Mouse (Mus musculus): ENCODE results near the gene Cfap65. TPM values are rescaled to one million over a fixed set of nuclear protein-coding genes. Genes with fewer than 3 reads are reported as not detected.
A peak's percentile ranks its signal among the peaks of the same experiment; 100 is the strongest.

Cfap65 gene
- polyA plus RNA-seq, 1 experiment from 2014 or later: 1.2 TPM

MicroRNAs encoded within 50 kb of the gene (microRNA counts, 519-probe panel; counts per million panel counts)
- microRNA mmu-miR-375: 1,728 counts per million, percentile 10 among the panel's probes with 10 or more counts

Small RNA genes within 50 kb of the gene (microRNA-seq; reads per million reads assigned to microRNA genes)
- 1,311 reads per million, percentile 77 among the genes with 10 or more reads in this experiment for gene Mir375 (ENCODE audit: borderline number of aligned reads)

Other genes with a start within 250 kb of the Cfap65 start
- gene Cyp27a1, start 222.0 kb downstream of the Cfap65 start, polyA plus RNA-seq (2014; fragmentation: Nextera tagmentation; extraction: Ambion mirVana): 9.0 and 9.7 TPM in 2 replicates
- 4.5 and 6.4 TPM in 2 replicates for gene Prkag3, start 186.4 kb downstream of the Cfap65 start, polyA plus RNA-seq (2014; fragmentation: Nextera tagmentation; extraction: Ambion mirVana)
- 16.1 and 23.1 TPM in 2 replicates for gene Wnt6, start 163.7 kb downstream of the Cfap65 start, polyA plus RNA-seq (2014; fragmentation: Nextera tagmentation; extraction: Ambion mirVana)
- gene Wnt10a, start 144.1 kb downstream of the Cfap65 start, polyA plus RNA-seq (2014; fragmentation: Nextera tagmentation; extraction: Ambion mirVana): 6.1 and 6.7 TPM in 2 replicates
- 0.60 and 0.79 TPM in 2 replicates for gene Cdk5r2, start 80.7 kb downstream of the Cfap65 start, polyA plus RNA-seq (2014; fragmentation: Nextera tagmentation; extraction: Ambion mirVana)
- gene Fev, start 50.2 kb downstream of the Cfap65 start, polyA plus RNA-seq (2014; fragmentation: Nextera tagmentation; extraction: Ambion mirVana): not detected in 2 replicates
- gene Cryba2, start 42.5 kb downstream of the Cfap65 start, polyA plus RNA-seq (2014; fragmentation: Nextera tagmentation; extraction: Ambion mirVana): not detected in 2 replicates
- gene Ihh, start 16.1 kb upstream of the Cfap65 start, polyA plus RNA-seq (2014; fragmentation: Nextera tagmentation; extraction: Ambion mirVana): 2.0 and 2.2 TPM in 2 replicates
- gene Nhej1, start 189.6 kb upstream of the Cfap65 start, polyA plus RNA-seq (2014; fragmentation: Nextera tagmentation; extraction: Ambion mirVana): 10.3 and 11.5 TPM in 2 replicates
- 0.08 and 0.13 TPM in 2 replicates for gene Slc23a3, start 198.3 kb upstream of the Cfap65 start, polyA plus RNA-seq (2014; fragmentation: Nextera tagmentation; extraction: Ambion mirVana)
- 35.9 and 41.4 TPM in 2 replicates for gene Cnppd1, start 207.1 kb upstream of the Cfap65 start, polyA plus RNA-seq (2014; fragmentation: Nextera tagmentation; extraction: Ambion mirVana)
- 49.3 and 51.4 TPM in 2 replicates for gene Retreg2, start 207.2 kb upstream of the Cfap65 start, polyA plus RNA-seq (2014; fragmentation: Nextera tagmentation; extraction: Ambion mirVana)
- 37.0 and 37.6 TPM in 2 replicates for gene Zfand2b, start 233.0 kb upstream of the Cfap65 start, polyA plus RNA-seq (2014; fragmentation: Nextera tagmentation; extraction: Ambion mirVana)
- gene Abcb6, start 244.8 kb upstream of the Cfap65 start, polyA plus RNA-seq (2014; fragmentation: Nextera tagmentation; extraction: Ambion mirVana): 21.7 and 24.5 TPM in 2 replicates